Mouse (Mus musculus) Patski (cell line): ENCODE data around the gene S100a7a. TPM values are rescaled to one million over a fixed set of nuclear protein-coding genes. Genes with fewer than 3 reads are reported as not detected.
A peak's percentile ranks its signal among the peaks of the same experiment; 100 is the strongest.

Experiments
- ATAC-seq: fragments of 100-300 bp; one replicate; pipeline ENCODE4 v1.8.0; 2021
- CTCF ChIA-PET: fragments of 350-600 bp; sonication (Branson Sonifier 250); formaldehyde crosslinking; loops from one replicate; lab custom pipeline; 2022; ENCODE audit warnings: inconsistent platforms; lab: Charles Lee
- POLR2A ChIA-PET: fragments of 350-600 bp; sonication (Branson Sonifier 250); formaldehyde crosslinking; loops from one replicate; lab custom pipeline; 2022; ENCODE audit warnings: antibody characterized with exemption, inconsistent platforms; lab: Charles Lee
- DNase-seq: peaks from one replicate; pipeline ENCODE4 v3.0.0-alpha.2; 2011; ENCODE audit warnings: low read depth, low spot score
- H3K27me3 ChIP-seq: fragments of 371-371 bp; one replicate; pipeline ENCODE4 v1.5.1; 2021
- CTCF ChIP-seq: fragments of 100-300 bp; IDR thresholded peaks from one replicate; pipeline ENCODE4 v1.5.1; 2021
- in situ Hi-C: fragments of 300-500 bp; cut with MboI; formaldehyde crosslinking; loops from 3 replicates; pipeline ENCODE4 v1.11.1; 2018; ENCODE audit warnings: low pct_unique_long_range_greater_than_20kb, mixed read lengths
- polyA plus RNA-seq: library from polyadenylated mRNA; unstranded; gene quantifications from one replicate; pipeline ENCODE4 v1.2.3, GENCODE M21; 2021

S100a7a gene
- polyA plus RNA-seq, 1 experiment from 2014 or later: 4.9 TPM

GRCm38 (mm10) chr3:90623435-90624071, 30.3 kb upstream of the S100a7a start:
- DNase-seq (no peak), ATAC-seq (no peak)
- TF ChIP-seq CTCF: no peak
- ChIA-PET CTCF (interaction anchor here (1.2 to 2.5 kb wide), 7 partner anchors 10 to 40 kb away, joined by 3 to 9 read pairs (median 5); partner anchors contain the start of gene S100a7a), POLR2A (interaction anchor here (0.9 to 1.1 kb wide), 2 partner anchors 36 to 123 kb away, joined by 3 to 5 read pairs; no protein-coding TSS in a partner anchor)
- in situ Hi-C loops: no loop called here
- H3K27me3 ChIP-seq: no peaks in the 10 kb centered on the region

GRCm38 (mm10) chr3:90625496-90625895, 28.3 kb upstream of the S100a7a start:
- no peak for ATAC-seq
- H3K27me3 ChIP-seq: no peaks in the 10 kb centered on the region
- ChIA-PET POLR2A (no interaction called here), CTCF (no interaction called here)
- TF ChIP-seq CTCF: no peak
- in situ Hi-C loops: no loop called here
- no peak for DNase-seq

GRCm38 (mm10) chr3:90626266-90627021, 27.4 kb upstream of the S100a7a start:
- ATAC-seq: no peak
- in situ Hi-C loops: no loop called here
- POLR2A ChIA-PET: no interaction called here
- CTCF ChIA-PET: interaction anchor here (1.2 kb wide), 1 partner anchor 14 kb away, joined by 3 read pairs; no protein-coding TSS in a partner anchor
- no peaks in the 10 kb centered on the region for H3K27me3 ChIP-seq
- TF ChIP-seq CTCF: no peak
- DNase-seq: no peak

DNA sequence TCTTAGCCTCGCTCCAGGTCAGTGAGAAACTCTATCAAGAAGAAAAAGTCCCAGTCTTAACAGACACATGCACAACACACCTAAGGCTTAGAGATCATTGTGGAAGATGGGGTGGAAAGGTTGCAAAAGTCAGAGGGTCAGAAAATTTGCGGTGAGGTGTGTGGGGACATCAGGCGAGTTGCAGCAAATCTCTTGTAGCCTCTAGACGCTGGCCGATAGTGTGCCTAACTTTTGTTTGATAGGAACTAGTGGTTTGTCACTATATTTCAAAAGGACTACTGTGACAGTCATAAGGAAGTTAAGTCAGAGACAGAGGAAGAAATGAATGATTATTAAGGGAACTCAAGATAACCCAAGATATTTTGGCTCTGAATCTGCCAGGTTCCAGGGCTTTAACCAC, 26.5 kb upstream of the S100a7a start:
- in situ Hi-C loops: no loop called here
- no peak for TF ChIP-seq CTCF
- DNase-seq (no peak), ATAC-seq (no peak)
- CTCF ChIA-PET: interaction anchor here (1.2 to 9.6 kb wide), 9 partner anchors 9 to 137 kb away, joined by 3 to 76 read pairs (median 5); partner anchors contain the start of genes S100a14 and Snapin
- no peaks in the 10 kb centered on the region for H3K27me3 ChIP-seq
- POLR2A ChIA-PET: interaction anchor here (0.6 to 1.3 kb wide), 4 partner anchors 12 to 152 kb away, joined by 3 to 5 read pairs (median 4); partner anchors contain the start of gene Ilf2

DNA sequence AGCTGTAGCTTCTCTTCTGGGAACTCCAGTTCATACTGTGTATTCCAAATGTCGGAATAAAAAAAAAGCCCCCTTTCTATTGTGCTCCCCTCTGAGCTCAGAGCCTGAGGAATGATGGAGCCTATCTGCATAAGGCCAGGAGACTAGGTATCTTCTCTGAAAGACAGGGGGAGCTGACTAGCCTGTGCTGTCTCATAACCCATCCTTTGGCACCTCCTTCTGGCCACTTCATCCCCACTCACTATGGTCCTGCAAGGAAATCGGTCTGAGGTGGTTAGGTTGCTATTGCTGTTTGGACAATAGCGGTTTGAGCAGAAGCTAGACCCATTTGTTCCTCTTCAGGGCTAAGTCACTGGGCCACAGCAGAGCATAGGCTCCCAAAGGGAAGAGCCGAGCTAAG, 26.0 kb upstream of the S100a7a start:
- peak; percentile 17 for ATAC-seq
- DNase-seq: no peak
- H3K27me3 ChIP-seq: no peaks in the 10 kb centered on the region
- peak; percentile 62 for TF ChIP-seq CTCF
- POLR2A ChIA-PET: interaction anchor here (0.5 to 1.3 kb wide), 8 partner anchors 10 to 152 kb away, joined by 3 to 7 read pairs (median 4); partner anchors contain the start of gene Ilf2
- CTCF ChIA-PET: interaction anchor here (0.8 to 9.6 kb wide), 11 partner anchors 10 to 137 kb away, joined by 3 to 76 read pairs (median 5); partner anchors contain the start of genes S100a14 and Snapin
- in situ Hi-C loops: no loop called here

- DNase-seq (peak; percentile 93), ATAC-seq (peak; percentile 82)
- no peaks in the 10 kb centered on the region for H3K27me3 ChIP-seq
- in situ Hi-C loops: no loop called here
- CTCF ChIA-PET: interaction anchor here (1.6 to 9.6 kb wide), 3 partner anchors 11 to 80 kb away, joined by 5 to 76 read pairs (median 7); no protein-coding TSS in a partner anchor
- no peak for TF ChIP-seq CTCF
- POLR2A ChIA-PET: no interaction called here
These were observed 24.5 kb upstream of the S100a7a start for GRCm38 (mm10) chr3:90629298-90629697.

- ATAC-seq (no peak), DNase-seq (no peak)
- POLR2A ChIA-PET: no interaction called here
- in situ Hi-C loops: no loop called here
- CTCF ChIA-PET: interaction anchor here (1.4 to 9.6 kb wide), 9 partner anchors 7 to 156 kb away, joined by 3 to 76 read pairs (median 7); partner anchors contain the start of genes Ilf2 and S100a7a
- TF ChIP-seq CTCF: no peak
- no peaks in the 10 kb centered on the region for H3K27me3 ChIP-seq
These were observed 21.8 kb upstream of the S100a7a start for GRCm38 (mm10) chr3:90631984-90632383.

DNA sequence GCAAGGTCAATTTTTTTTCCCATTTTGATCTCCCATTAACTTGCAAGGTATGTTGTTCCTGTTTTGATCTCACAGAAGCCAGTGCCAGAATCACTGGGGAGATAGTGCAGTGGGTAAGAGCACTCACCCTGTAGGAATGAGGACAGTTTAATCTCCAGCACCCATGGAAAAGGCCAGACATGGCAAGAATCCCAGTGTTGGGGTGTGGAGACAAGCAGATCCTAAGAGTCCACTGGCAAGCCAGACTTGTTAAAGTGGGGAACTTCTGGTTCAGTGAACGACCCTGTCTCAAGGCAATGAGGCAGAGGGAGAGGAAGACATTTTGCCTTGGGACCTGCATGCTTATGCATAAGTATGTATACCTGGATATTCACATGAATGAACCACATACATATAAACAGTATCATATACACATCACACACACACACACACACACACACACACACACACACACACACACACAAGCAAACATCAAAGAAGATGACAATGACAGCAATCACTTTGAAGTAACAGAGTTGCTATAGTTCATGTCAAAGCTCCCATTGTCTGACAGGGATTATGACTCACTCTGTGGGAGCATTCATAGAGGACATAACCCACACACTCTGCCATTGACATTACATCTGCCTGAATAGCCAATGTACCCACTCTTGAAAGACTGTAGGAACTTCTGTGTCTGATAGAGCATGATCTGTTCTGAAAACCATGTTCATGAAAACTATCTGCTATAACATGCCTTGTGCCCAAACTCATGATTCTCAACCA, 15.1 kb upstream of the S100a7a start:
- TF ChIP-seq CTCF: no peak

DNA sequence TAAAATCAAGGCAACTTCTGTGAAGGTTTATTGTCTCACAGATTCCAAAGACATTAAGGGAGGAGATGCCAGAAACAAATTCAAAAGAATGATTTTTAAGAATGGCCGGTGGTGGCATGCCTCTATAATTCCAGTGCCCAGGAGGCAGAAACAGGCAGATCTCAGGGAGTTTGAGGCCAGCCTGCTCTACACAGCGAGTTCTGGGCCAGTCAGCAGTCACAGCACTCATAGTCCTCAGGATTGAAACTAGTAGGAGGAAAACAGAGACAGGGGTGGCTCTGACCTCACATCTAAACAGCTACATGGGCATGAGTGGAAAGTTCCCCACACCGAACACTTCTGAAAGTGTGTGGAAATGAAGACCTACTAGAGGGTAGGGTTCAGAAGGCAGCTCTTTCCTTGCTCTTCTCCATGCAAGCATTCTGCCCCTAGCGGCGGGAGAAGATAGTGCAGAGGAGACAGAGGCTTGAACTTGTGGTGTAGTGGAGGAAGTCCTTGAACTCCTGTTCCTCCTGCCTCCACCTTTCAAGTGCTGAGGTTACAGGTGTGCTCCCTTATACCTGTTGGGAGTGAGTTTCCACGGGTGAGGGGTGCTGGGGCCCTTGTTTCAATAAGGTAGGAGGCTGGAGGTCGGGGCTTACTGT, 14.2 kb upstream of the S100a7a start:
- CTCF ChIA-PET: interaction anchor here (0.9 to 3.6 kb wide), 10 partner anchors 8 to 137 kb away, joined by 3 to 21 read pairs (median 4); partner anchors contain the start of gene S100a7a
- TF ChIP-seq CTCF: peak; percentile 78
- DNase-seq (no peak), ATAC-seq (no peak)
- in situ Hi-C loops: no loop called here
- POLR2A ChIA-PET: interaction anchor here (0.6 kb wide), 1 partner anchor 164 kb away, joined by 5 read pairs; no protein-coding TSS in a partner anchor
- H3K27me3 ChIP-seq: no peaks in the 10 kb centered on the region

More for the DNA sequence above, 15.1 kb upstream of the S100a7a start:
- ATAC-seq (no peak), DNase-seq (no peak)
- H3K27me3 ChIP-seq: no peaks in the 10 kb centered on the region
- ChIA-PET CTCF (interaction anchor here (0.9 to 2.1 kb wide), 8 partner anchors 7 to 137 kb away, joined by 3 to 6 read pairs (median 4); partner anchors contain the start of gene S100a7a), POLR2A (no interaction called here)
- in situ Hi-C loops: no loop called here
